Mouse (Mus musculus) lung, postnatal 10 days (tissue): ENCODE measurements around the gene Gli3.

Source experiments
- DNase-seq: peaks from one replicate; pipeline ENCODE4 v3.0.0; 2021

The Gli3 gene

GRCm38 (mm10) chr13:15462830-15463491, at the start of gene Gli3:
Gli3 (plus strand) TSS chr13:15463235.
- peak; percentile 89 for DNase-seq

GRCm38 (mm10) chr13:15421182-15421750, 41.8 kb upstream of the Gli3 start:
- DNase-seq, result no peak

DNA sequence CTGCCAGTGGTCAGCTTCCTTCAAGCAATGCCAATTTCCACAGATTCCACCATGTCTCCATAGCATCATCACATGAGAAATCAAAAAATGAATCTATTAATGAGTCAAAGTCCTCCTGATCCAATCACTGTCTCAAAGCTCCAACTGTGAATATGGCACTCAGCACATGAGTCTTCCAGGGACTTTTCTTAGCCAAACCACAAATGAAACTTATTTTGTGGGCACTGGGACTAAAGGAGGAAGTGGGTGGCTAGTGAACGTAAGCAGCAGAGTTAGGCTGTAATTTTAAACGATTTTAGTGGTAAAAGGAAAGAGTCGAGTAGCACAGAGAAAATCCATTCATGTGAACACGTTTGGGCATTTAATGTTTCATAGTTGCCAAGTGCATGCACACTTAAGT, 21.0 kb upstream of the Gli3 start:
- DNase-seq, result no peak

DNA sequence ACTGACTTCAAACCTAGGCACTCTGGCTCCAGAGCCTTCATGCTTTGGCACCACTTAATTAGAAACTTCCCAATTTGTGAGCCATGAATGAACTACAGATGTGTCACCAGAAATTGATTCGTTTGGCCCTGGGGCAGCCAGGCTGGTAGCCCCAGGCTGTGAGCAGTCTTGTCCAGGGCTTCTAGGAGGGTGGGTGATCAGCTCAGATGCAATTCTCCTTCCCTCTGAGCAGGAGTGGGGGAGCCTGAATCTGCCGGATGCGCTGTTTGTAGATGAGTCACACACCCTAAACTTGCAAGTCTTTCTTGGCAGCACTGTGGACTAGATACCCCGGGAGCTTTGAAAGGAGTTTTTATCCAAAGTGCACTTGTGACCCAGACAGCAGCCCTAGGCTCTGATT, 18.7 kb upstream of the Gli3 start:
- DNase-seq, result peak; percentile 9

- no peak for DNase-seq
These were observed 17.4 kb upstream of the Gli3 start for GRCm38 (mm10) chr13:15445591-15445990.

- DNase-seq, result no peak
These were observed 17.0 kb upstream of the Gli3 start for GRCm38 (mm10) chr13:15446004-15446403.

GRCm38 (mm10) chr13:15446782-15447564, 16.1 kb upstream of the Gli3 start:
- no peak for DNase-seq

GRCm38 (mm10) chr13:15450941-15451340, 12.1 kb upstream of the Gli3 start:
- no peak for DNase-seq

DNA sequence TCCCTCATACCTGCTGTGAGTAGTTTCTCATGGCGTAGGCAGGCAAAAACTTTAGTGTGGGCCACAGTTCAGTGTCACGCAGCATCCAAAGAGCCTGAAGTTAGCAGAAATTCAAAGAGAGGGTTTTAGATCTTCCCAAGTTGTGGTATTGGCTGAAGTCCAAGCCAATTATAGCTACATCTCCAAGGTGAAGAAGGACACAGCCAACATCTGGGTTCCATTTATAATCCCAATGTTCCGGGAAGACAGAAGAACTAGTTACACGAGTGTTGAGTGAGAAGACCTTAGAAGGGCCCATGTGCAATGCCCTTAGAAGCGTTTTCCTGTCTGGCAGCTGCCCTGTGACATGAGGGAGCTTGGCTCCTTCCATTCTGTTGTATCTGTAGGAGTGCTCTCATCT, 5.2 kb upstream of the Gli3 start:
- no peak for DNase-seq

DNA sequence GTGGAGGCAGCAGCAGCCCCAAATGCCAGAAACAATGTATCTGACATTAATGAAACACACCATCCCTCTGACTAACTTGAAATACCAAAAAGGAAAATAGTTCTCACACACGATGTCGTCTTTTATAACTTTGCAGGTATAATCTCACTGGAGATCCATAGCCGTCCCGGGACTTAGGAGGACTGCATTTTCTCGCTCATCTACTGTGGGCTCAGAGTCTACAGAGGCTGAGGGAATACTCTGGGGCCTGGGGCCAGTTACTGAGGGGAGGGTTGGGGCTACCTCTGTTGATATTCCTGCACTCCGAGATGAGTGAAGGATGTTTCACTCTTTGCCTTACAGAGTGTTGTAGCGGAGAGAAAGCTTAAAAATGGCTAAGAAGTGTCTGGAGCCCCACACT, 1.1 kb upstream of the Gli3 start:
- no peak for DNase-seq

DNA sequence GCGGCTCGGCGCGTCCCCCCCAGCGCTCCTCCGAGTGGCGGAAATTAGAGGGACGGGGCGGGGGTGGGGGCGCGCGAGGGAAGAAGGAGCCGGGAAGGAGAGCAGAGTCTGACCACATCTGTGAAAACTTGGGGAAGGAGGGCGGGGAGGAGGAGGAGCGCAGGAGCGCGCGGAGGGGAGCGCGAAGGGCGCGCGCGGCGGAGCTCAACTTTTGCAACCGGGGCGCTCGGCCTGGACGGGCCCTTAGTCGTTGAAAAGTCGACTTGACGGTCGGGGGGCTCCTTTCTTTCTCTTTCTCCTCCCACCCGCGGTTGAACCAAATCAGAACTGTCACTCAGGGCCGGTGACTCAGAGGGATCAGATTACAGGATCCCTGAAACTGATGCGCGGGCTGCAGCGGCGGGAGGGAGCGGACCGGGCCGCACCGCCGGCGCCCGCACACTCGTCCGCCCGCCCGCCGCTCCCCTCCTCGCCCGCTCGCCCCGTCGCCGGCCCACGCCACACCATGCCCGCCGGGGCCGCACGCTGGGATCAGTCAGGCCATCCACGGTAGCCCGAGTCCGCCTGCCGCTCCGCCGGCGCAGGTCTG, 551 bp downstream of the Gli3 start:
- DNase-seq, result peak; percentile 77

DNA sequence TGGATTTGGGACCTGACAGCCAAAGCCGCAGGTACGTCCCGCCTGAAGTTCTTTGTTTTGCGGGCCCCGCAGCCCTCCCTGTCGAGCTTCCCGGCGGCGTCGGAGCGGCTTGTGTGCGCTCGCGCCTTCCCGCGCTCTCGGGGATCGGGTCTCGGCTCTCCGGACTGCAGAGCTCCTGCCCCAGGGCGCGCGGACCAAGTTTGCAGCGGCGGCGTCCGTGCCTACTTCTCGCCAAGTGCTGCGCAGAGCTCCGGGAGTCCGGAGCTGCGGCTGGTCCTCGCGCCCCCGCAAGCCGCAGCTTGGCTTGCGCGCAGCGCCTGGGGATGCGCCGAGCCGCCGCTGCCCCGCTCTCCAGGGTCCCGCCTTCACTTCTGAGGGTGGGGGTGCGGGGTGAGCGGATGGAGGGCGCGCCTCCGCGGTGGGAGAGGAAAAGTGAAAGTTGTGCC, 1.1 kb downstream of the Gli3 start:
- peak; percentile 72 for DNase-seq

DNA sequence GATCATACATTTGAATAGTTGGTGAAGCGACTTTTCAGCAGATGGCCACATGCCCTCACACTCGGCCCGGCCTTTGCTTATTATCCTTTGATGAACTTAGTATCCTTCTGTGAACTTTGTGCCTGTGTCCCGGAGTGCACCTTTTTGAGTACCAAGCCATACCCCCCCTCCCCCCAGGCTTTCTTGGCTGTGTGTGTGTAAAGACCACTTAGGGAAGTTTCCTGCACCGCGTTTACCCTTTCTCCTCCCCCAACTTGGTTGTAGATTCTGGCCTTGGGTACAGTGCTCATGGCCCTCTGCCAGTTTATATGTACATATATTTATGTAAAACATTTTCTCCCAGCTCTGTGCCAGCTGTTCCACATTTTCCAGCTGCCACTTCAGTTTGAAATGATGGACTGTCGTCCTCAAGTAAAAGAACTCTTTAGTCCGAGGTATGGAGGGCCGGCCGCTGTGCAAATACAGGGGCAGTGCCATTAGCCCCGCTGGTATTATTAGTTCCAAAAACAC, 1.8 kb downstream of the Gli3 start:
- DNase-seq, result peak; percentile 4

- no peak for DNase-seq
These were observed 3.5 kb downstream of the Gli3 start for GRCm38 (mm10) chr13:15466496-15466895.

DNA sequence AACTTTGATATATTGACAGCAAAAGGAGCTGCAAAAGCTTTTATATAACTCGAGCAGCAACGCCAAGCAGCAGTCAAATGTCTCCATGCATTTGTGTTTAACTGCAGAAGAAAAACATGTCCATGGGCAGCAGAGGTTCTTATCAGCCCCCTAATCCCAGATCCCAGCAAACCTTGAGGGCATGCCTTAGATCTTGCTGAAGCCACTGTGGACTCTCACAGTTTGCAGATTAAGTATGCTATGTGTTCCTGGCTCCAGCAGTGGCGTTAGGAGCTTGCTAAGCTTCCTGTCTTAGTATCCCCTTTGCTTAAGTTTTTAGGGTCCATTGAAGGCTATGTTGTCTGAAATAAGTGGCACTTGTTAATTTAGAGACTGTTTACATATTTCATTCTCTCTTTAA, 4.4 kb downstream of the Gli3 start:
- DNase-seq, result peak; percentile 3

DNA sequence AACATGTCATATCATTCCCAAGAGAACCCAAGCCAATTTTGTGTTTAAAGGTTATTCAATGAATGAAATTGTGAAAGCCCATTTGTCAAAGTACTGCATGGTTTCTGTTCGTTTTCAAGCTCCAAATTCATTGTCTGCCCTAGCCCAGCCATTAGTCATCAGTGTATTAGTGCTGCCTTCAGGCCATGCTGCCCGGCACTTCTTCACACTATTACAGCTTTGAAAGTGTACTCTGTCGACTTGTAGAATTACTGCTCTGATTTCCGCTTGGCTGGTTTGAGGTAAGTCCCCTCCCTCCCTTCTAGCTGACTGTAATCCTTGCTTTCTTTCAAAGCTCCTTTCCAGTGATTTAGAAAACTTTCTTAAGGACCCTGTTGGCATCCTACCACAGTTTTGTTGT, 5.4 kb downstream of the Gli3 start:
- no peak for DNase-seq

DNA sequence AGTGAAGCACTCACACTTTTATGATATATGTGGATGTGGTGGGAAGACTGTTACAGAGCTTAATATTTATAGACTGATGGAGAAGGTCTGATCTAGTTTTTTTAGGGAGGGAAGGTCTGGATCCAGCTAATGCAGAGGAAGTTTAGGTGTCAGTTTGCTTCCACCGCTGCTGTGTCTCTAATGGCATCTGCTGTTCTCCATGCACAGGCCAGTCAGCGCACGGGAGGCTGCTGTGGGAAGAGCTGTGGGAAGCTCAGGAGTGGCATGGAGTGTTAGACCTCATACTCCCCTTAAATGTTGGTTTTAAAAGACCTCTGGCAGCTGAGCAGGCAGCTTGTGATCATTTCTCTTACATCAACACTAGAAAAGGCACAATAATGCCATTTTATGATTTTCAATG, 7.0 kb downstream of the Gli3 start:
- DNase-seq, result no peak

DNA sequence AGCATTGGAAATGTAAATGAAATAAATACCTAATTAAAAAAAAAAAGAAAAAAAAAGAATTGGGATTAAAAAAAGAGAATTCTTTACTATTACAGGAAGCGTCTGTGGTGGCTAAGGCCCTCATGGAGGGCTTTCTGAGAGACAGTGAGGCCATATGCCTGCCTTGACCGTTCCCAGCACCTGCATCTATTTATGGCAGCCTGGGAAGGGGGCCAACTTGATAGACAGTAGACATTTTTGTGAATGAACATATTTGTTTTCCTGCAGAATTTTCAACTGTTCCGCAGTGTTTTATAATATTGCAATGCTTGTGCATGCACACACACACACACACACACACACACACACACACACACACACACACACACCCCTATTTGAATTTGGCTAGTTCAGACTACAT, 9.7 kb downstream of the Gli3 start:
- DNase-seq, result no peak

DNA sequence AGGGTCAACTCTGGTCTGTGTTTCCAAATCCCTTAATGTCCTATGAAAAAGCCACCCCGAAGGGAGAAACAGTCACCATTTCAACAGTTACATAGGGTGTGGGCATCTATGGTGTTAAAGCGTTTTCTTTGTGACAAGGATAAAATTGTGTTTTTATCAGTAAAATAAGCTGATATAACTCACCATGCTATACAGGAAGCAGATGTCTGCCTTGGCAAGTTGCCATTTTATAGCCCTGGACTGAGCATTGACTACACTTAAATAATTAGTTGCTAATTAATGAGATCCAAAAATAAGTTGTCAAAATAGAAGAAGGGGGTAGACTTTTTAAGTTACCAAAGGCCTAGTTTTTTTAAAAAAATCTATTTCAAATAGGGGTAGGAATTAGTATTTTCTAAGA, 11.4 kb downstream of the Gli3 start:
- DNase-seq, result no peak

- DNase-seq, result no peak
These were observed 23.2 kb downstream of the Gli3 start for GRCm38 (mm10) chr13:15486033-15486891.

- no peak for DNase-seq
These were observed 24.3 kb downstream of the Gli3 start for GRCm38 (mm10) chr13:15487334-15487733.

- no peak for DNase-seq
These were observed 25.0 kb downstream of the Gli3 start for GRCm38 (mm10) chr13:15488065-15488464.

- DNase-seq, result no peak
These were observed 32.8 kb downstream of the Gli3 start for GRCm38 (mm10) chr13:15495820-15496219.
